Mouse (Mus musculus): ENCODE results near the gene Atf6.

Atf6 gene

DNA sequence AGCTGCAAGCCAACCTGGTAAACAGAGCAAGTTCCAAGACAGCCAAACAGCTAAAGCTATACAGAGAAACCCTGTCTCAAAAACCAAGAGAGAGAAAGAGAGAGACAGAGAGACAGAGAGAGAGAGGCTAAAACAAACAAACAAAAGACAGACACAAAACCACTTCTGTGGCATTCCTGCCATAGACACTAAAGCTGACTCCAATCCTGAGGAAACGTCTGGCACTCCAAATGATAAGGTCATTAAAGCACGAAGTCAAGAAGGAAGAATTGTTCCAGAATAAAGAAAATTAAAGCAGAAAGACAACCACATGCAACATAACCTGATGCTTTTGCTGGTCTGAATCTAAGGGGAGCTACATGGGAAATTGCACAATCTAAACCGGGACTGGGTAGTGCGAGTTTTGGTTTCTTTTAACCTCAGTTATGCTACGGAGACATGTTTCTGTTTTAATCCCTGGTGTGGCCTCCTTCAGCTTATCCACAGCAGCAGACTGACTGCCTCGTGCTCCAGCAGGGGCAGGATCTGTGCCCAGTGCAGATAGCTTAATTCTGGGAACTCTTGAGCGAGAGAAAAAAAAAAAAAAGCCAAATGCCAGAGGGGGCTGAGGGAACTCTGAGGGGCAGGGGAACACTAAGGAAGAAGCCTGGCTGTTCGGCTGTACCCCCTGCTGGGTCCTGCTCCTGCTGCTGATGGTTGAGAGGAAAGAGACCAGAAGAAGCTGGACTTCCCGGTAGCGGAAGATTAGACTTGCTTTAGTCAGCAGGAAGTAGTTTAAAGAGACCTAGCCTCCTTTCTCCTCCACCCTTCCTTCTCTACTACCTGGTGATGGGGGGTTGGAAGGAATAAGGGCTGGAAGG lies 21.9 kb downstream of the Atf6 start:
- DNase-seq (ENCODE audit: low spot score), result no peak

DNA sequence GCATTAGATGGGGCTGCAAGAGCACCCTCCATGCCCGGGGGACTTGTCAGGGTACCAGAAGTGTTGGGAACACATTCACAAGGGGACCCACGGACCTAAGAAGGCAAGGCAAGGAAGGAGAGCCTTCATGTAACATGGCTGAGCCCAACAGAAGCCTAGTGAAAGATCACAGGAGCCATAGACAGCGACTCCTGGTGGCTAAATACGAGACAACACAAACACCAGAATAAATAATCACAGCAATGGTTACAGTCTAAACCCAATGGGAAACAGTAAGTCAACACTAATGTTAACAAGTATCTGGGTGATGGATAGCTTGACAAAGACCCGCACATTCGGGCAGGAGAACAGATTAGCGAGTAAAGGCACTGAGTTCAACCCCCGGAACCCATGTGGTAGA lies 23.2 kb downstream of the Atf6 start:
- no peak for DNase-seq (ENCODE audit: low spot score)

DNA sequence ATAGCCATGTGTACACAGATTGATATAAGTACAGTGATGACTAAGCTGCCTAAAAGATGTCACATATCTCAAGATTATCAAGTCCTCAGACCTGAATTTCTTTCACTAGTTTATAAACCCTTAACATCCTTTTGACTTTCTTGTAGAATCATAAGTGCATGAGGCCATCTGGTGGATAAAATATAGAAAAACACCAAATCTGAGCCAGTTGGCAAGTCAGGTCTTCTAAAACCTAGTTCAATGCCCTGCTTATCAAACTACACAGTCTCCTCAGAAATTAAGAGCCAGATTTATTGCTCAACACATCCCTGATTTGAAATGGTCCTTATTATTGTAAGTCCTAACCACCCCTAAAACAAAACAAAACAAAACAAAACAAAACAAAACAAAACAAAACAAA lies 27.9 kb downstream of the Atf6 start:
- no peak for DNase-seq (ENCODE audit: low spot score)

DNA sequence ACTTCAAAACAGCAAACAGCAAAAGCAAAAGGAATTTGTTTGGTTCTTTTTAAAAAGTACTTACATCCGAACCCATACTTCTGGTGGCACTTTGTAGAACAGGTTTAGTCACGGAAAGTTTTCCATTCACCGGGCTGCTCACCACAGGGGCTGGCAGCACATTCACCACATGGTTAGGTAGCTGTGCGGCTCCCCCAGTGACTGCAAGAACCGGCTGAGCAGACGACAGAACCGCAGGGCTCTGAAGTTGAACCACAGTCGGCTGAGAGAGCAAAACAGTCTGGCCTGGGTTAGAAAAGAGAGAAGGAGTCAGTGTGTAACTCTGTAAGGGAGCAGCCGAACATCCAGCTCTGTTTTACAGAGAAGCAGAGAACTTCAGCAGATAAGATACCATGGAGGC lies 32.8 kb downstream of the Atf6 start:
- DNase-seq (ENCODE audit: low spot score), result no peak

DNA sequence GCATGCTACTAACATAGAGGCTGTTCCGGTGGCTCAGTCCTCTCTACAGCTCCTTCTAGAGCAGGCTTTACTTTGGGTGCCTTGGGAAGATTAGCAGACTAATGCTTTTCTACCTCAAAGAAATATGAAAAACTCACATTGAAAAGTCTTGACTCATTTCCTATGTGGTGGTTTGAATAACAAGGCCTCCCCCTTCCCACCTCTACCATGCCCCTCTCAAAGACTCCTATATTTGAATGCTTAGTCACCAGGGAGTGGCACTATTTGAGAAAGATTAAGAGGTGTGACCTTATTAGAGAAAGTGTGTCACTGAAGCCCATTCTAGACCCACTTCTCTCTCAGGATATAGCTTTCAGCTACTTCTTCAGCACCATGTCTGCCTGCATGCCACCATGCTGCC lies 37.8 kb downstream of the Atf6 start:
- no peak for DNase-seq (ENCODE audit: low spot score)

DNA sequence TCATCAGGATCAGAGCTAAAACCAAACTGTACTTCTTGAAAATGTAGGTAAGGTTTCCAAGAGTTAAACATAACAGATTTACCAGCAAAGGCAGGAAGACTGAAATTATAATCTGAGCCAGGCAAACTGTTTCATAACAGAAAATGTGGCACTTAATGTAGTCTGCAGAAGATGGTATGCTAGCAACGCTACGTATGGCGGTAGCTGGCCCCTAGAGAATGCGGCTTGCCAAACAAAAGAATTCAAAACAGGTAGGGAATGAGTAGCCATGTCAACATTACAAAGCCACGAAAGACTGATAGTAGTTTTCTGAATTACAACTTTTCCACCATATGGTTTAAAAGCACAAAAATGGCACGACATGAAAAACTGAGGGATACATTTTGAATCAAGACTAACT lies 38.2 kb downstream of the Atf6 start:
- no peak for DNase-seq (ENCODE audit: low spot score)

DNA sequence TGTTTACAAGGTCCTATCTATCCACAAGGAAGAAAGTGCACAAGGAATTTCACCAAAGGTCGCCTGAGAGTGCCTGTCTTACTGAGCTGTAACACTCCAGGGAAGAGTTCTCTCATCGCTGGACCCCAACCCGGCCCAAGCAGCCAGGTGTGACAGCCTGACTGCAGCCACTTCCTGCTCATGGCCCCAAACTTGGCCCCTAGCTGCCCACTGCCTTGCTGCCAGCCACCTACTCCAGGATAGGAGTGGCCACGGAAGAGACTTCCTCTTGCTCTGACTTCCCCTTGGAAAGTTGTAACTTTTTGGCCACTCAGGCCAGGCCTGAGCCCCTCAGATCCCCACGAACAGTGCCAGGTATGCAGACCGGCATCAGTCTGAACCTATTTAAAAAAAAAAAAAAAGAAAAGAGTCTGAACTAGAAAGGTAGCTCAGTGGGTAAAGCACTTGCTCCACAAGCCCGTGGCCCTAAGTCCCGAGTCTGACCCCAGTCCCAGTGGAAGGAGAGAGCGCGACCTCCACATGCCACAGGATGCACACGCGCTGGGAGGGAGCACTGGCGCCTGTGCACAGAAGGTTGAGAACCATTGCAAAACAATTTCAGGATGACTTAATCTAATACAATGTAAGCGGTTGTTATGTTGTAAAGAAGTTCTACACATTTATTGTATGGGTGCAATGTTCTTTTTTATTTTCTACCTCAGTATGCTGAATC lies 47.3 kb downstream of the Atf6 start:
- DNase-seq (ENCODE audit: low spot score), result no peak

DNA sequence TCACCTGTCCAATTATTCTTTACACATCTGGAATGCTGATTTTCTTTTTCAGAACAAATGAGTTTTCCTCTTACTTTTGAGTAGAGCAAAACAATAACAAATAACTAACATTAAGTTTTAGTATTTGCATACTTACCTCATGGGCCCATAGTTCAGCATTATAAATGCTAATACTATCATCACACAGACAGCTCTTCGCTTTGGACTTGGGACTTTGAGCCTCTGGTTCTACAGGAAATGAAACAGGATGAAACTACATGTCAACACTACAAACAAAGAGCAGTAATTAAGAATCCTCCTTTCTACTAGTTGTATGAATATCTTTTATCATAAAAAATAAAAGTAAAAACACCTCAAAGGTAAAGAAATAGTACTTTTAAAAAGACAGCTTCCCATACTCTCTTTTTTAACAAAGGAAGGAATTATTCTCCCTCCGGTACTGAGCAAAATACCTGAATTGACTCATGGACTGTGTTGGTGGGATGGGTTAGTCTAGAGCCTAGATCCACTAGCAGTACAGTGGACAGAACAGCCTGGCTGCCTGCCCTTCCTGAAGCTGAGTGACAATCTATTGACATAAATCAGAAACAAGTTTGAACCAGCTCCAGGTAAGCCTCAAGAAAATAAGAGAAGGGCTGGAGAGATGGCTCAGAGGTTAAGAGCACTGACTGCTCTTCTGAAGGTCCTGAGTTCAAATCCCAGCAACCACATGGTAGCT lies 52.1 kb downstream of the Atf6 start:
- DNase-seq (ENCODE audit: low spot score), result no peak

DNA sequence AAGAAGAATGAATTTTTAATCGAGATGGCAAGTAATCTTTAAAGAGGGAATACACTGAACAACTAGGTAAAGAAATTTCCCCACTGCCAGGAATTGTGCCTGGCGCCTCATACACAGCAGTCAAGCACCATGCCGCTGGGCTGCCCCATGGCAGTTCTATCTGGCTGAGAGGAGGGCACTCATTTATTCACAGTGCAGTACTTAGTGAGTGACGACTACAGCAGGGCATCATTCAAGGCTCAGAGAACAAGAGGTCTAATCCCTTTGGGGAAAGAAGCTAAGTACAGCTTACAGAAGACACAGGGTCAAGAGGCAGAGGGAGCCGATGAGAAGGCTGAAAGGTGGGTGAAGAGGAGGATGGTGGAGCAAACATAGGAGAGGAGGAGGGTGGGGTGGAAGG lies 54.7 kb downstream of the Atf6 start:
- DNase-seq (ENCODE audit: low spot score), result no peak

DNA sequence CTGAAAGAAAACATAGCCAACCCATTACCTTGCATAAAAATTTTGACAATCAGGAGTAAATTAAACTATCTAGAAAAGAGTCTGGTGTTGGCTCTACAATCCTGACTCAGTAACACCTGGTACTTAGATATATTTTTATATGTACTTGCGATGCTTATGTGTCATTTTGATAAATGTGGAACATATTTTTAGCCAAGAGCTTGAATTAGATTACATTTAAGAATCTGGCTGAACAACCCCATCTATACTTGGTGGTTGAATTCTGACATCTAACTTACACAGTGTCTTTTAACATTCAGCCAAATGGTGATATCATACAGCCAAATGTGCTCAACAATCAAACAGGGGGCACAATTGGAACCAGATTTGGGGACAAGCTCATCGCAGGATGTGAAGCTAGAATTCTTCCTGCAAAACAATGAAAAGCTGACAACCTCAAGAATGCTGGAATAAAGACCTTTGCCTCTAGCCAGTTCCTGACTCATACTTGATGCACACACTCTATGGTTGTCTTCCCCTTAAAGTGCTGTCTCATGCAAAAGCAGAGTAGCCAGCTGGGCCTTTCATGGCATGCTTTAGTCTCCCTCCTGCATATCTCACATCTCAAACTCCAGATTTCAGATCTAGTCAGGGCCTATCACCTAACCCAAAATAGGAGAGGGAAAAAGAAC lies 59.8 kb downstream of the Atf6 start:
- DNase-seq (ENCODE audit: low spot score), result no peak

DNA sequence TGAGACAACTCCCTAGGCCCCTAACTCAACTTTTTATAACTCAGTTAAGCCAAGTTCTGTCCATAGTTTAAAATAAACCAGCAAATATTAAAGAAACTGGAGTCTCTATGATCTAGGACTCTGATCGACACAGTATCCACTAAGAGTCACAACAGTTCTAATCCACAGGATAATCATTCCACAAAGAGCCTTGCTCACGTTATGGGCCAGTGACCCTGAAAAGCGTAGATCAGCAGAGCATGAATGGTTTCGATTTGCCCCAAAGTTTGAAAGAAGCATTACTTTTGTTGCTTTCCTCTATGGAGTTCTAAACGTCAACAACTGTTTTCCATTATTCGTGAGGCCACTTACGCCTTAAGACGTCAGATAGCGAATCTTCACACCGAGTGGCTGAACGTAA lies 62.9 kb downstream of the Atf6 start:
- no peak for DNase-seq (ENCODE audit: low spot score)

DNA sequence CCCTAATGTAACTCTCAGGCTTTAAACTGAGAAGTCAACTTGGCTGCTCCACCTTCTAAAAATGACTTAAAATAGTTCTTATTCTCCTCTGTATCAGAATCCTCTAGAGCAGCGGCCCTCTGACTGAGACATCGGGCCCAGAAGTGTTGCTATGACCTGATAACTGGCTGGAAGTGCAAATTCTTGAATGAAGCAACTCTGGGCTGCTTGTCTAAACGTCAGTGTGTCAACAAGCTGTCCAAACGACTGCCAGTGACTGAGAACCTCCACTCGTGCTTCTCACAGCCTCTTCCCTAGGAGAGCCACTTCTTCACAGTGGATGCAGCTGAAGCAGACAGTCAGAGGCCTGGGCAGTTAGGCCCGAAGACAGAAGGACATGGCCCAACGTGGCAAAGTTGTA lies 64.9 kb downstream of the Atf6 start:
- DNase-seq (ENCODE audit: low spot score), result no peak

DNA sequence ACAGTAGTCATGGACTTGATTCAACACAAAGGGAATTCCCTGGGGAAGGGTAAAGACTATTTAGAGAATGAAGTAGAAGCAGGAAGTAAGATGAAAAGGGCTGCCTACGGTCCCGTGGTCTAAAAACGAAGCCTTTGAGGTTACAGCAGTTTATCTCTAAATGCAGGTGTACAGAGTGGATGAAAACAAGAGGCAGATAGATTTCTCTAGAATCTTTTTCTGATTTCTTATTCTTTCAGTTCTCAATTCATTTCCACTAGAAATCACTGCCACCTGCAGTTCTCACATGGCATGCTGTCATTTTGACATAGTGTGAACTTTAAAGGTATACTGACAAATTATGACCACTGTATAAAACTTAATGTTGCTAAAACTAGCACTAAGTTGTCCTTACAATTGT lies 66.9 kb downstream of the Atf6 start:
- no peak for DNase-seq (ENCODE audit: low spot score)

DNA sequence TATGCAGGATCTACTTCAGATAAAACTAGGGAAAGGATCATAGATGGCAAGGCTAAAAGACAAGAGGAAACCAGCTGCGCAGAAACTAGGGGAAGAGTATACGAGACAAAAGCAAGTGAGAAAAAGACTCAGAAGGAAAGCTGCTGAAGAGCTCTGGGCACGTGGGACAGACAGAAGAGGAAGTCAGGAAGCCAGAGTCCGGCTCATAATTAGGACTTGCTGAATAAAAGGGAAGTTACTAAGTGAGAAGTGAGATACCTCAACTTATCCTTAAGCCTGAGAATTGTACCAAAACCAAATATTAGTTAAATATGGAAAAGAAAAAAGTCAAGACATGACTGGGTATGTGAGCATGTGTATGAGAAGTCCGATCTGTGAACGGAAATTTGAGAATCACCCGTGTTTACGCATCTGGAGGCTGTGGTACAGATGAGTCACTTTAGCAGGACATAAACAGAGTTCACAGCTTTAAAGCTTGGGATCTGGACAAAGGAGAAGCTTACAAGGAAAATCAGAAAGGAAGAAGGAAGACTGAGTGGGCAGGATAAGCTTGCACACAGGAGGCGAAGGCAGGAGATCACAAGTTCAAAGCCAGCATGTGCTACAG lies 71.7 kb downstream of the Atf6 start:
- no peak for DNase-seq (ENCODE audit: low spot score)

DNA sequence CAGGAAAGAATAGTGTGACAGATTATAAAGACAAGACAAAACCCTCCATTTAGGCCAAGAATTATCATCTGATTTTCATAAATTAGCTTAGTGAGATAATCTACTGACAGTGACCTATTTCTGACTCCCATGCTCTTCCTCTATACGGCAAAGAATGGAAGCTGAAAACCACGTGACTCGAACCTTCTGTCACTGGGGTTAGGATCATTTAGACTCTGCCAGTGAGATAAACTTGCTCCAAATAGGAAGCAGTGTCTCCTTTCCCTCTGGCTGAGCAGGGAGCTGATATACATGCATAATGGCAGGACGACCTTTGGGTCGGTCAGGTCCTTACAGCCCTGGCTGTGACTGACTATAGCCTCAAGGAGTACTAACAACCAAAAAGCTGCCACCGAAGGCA lies 76.0 kb downstream of the Atf6 start:
- DNase-seq (ENCODE audit: low spot score), result no peak

DNA sequence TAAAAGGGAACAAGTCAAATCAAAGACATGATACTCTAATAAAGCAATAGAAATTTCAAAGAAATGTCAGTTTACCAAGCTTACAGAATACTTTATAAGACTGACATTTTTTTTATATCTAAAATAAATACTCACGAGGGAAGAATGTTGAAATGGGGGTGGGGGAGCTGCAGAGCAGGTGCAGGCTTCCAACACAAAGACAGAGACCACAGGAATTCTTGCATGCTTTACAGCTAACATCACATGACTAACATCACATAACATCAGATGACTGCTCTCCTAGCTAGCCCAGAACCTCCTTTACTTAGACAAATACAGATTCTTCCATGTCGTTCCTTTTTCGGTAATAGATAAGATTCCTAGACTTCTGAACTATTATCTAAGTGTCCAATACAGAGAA lies 76.6 kb downstream of the Atf6 start:
- no peak for DNase-seq (ENCODE audit: low spot score)

DNA sequence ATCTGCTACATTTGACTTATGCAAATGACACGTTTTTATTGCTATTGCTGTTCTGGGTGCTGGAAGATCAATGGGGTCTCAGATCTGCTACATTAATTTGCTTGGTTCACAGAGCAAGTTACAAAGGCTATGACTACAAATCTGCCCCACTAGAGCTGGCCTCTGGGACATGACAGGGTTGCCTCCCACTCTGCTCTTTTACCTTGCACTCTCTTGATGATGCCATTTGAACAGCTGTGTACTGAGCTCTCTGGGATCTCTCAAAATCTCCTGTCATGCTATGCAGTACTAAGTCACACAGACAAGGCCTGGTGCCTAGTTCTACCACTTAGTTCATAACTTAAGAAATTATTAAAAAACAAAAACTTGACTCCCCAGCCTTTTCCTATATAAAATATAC lies 79.9 kb downstream of the Atf6 start:
- no peak for DNase-seq (ENCODE audit: low spot score)

DNA sequence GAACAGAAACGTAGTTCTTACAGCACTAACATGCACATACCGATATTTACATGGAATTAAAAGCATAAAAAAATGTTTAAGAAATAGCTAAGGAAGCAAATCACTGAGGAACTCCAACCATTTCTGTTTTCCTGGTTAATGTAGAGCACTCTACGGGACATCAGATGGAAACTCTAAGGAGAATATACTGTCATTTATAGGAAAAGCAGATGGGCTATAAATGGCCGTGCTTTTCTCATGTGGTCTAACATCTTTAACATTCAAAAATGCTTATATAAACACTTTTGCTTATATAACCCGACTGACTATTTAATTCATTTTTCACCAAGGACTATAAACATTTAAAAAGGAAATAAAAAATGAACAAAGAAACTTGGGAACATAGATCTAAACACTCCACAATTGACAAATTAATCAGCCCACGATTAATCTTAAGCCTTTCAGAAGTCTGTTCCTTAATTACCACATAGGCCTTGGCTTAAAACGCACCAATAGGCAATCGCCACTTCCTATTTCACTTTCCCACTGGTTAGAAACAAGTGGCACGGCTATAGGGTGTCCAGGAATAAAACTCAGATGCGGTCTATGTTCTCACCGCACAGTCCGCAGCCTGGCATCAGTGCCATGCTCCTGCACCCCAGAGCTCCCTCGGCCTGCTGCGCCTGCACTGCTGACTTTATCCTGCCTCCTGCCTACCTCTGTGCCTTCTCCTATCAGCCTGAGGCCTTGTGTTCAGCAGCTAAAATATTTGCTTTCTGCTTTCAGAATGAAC lies 80.8 kb downstream of the Atf6 start:
- DNase-seq (ENCODE audit: low spot score), result no peak

DNA sequence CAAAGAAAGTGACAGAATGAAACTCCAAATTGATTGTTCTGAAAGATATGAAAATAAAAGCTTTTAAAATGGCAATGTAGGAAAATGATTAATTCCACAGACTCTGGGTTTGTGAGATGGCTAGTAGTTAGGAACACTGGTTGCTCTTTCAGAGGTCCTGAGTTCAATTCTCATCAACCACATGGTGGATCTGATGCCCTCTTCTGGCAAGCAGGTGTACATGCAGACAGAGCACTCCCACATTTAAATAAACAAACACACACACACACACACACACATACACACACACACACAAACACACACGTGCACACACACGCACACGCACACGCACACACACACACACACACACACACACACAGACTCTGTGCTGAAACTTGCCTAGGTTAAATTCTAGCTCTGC lies 89.9 kb downstream of the Atf6 start:
- no peak for DNase-seq (ENCODE audit: low spot score)

DNA sequence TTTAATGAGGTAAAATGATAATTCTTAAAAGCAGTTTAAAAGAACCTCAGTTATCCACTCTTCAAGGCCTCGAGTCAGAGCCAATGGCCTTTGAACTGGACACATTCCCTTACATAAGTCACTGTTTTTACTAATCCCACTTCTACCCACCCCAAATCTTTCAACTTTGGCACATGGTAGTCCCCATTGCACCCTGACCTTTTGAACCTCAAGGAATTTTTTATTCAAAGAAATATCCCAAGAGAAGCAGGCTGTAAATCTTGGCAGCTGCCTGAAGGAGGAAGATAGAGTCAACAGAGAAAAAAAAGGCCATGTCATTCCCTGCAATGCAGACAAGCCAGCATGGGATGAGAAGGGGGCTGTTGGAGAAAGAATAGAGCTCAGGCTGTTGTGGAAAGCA lies 93.1 kb downstream of the Atf6 start:
- no peak for DNase-seq (ENCODE audit: low spot score)

DNA sequence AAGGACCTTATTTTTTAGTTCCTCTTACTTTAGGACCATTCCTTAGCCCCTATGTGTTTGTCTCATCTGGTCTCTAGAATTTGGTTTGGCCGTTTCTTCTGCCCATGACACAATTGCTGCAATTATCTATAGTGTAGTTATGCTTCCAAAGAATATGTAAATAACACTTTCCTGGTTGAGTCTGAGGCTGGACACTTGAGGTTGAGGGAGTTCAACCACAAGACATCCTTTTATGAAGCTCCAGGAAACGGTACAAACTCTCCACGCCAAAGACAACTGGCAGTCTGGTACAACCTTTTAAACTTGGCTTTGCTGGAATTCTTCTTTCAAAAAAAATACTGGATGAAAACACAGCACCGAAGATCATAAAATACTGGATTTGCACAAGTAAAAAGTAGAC lies 94.1 kb downstream of the Atf6 start:
- DNase-seq (ENCODE audit: low spot score), result no peak

Measured in ovary, adult 18-20 months (tissue).